Mouse (Mus musculus) B cell, adult 67 days (primary cell): ENCODE measurements around the gene Cul4b. TPM values are rescaled to one million over a fixed set of nuclear protein-coding genes. Genes with fewer than 3 reads are reported as not detected.

Experiments used
- total RNA-seq, 2 experiments: library from RNA; stranded (reverse); gene quantifications; 4 replicates each; pipeline ENCODE4 v1.2.4; 2023

Gene Cul4b
- total RNA-seq = 10 to 100 TPM; 36.7 to 41.7 TPM

GRCm38 (mm10) chrX:38576078-38576477, at the start of gene Cul4b:
Gene Cul4b (minus strand): TSS chrX:38576196.

GRCm38 (mm10) chrX:38600177-38600994, 24.4 kb upstream of the Cul4b start, which contains the start of gene Mcts1:
Gene Mcts1 (plus strand): TSS chrX:38600578.

Other genes starting within 250 kb of the Cul4b start
- gene Lamp2, start 119.7 kb downstream of the Cul4b start, total RNA-seq = 10 to 100 TPM; 70.9 to 71.2 TPM
- 10 to 100 TPM; 60.2 to 78.0 TPM for gene Mcts1, start 24.4 kb upstream of the Cul4b start, total RNA-seq
- gene C1galt1c1, start 58.9 kb upstream of the Cul4b start, total RNA-seq = 10 to 100 TPM; 14.6 to 17.3 TPM
- not detected for gene 6030498E09Rik, start 196.5 kb upstream of the Cul4b start, total RNA-seq